Mouse (Mus musculus): Measurements from ENCODE around the gene Zic4. TPM values are rescaled to one million over a fixed set of nuclear protein-coding genes. Genes with fewer than 3 reads are reported as not detected.

Zic4 gene
- polyA plus RNA-seq, 1 experiment from 2014 or later = not detected

DNA sequence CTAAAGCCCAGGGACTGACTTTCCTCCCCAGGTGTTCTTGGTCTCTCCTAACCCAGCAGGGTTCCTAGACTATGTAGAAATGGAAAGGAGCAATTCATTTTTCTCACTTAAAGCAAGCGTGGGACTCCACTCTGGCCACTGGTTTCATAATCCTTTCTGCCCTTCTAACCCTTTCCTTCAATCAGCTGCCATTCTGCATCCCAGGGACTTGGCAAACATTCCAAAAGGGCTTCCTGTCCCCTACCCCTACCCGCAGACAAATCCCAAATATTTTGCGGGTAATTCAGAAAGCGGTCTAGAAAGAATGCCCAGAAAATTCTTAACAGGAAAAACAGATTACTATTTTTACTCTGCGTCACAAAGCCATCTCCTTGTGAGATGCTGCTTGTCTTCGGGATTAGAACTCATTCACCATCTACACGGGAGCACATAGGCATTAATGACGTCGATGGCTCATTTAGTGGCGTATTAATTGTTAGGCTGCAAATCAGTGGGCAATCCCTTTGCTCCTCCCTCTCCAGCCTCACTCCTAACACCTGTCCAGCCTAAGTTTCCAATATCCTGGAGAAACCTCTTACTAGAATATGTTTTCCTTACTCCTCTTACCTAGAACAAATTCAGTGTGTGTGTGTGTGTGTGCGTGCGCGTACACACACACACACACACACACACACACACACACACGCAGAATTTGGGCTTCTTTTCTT is 33.0 kb downstream of the Zic4 start:
- no peak for ATAC-seq
- H3K36me3 ChIP-seq (ENCODE audit: insufficient read depth, low read length) = no peaks in the 10 kb centered on the region
- H3K27me3 ChIP-seq (replicated peaks; ENCODE audit: insufficient read depth, low read length) = peaks cover 44% of the 10 kb centered on the region
- 14% methylated on average over 14 of the region's 14 CpGs for WGBS
- no peaks in the 10 kb centered on the region for H3K4me1 ChIP-seq (ENCODE audit: insufficient read depth, low read depth, low read length)
- no peak overlapping the region for H3K27ac ChIP-seq (ENCODE audit: low read length)
- H3K4me3 ChIP-seq (ENCODE audit: low read depth, low read length) = no peak overlapping the region
- H3K9ac ChIP-seq (replicated peaks; ENCODE audit: low read depth) = no peak overlapping the region
- no peak for DNase-seq (ENCODE audit: low spot score)
- TF ChIP-seq EP300 (IDR thresholded peaks at IDR 0.05) = no peak
- no peak for TF ChIP-seq CTCF (IDR thresholded peaks at IDR 0.05)
- no peak overlapping the region for H3K4me2 ChIP-seq (replicated peaks; ENCODE audit: low read depth, low read length)
- H3K9me3 ChIP-seq (ENCODE audit: low read length) = no peaks in the 10 kb centered on the region

DNA sequence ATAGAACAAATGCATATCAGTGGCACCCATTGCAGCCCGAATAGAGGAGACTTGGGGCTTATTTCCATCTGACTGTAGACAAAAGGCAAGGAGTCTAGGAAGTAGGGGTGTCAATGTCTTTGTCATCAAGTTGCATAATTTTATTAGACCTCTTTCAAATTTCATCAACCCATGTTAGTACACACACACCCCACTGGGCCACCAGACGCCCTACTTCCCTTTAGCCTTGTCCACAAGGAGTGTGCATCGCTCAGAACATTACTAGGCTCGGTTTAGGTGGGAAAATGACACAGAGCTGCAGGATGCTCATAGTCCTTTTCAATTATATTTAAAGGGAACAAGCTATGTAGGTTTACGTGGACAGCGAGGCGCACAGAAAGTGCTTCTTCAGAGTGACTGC is 37.8 kb downstream of the Zic4 start:
- no peaks in the 10 kb centered on the region for H3K9me3 ChIP-seq (ENCODE audit: low read length)
- H3K4me2 ChIP-seq (replicated peaks; ENCODE audit: low read depth, low read length) = no peak overlapping the region
- H3K4me3 ChIP-seq (ENCODE audit: low read depth, low read length) = no peak overlapping the region
- TF ChIP-seq CTCF (IDR thresholded peaks at IDR 0.05) (no peak), EP300 (IDR thresholded peaks at IDR 0.05) (no peak)
- WGBS = 22% methylated on average over 7 of the region's 7 CpGs
- H3K27ac ChIP-seq (ENCODE audit: low read length) = no peak overlapping the region
- no peaks in the 10 kb centered on the region for H3K36me3 ChIP-seq (ENCODE audit: insufficient read depth, low read length)
- DNase-seq (ENCODE audit: low spot score) (no peak), ATAC-seq (no peak)
- peaks cover 40% of the 10 kb centered on the region for H3K27me3 ChIP-seq (replicated peaks; ENCODE audit: insufficient read depth, low read length)
- H3K9ac ChIP-seq (replicated peaks; ENCODE audit: low read depth) = no peak overlapping the region
- no peaks in the 10 kb centered on the region for H3K4me1 ChIP-seq (ENCODE audit: insufficient read depth, low read depth, low read length)

DNA sequence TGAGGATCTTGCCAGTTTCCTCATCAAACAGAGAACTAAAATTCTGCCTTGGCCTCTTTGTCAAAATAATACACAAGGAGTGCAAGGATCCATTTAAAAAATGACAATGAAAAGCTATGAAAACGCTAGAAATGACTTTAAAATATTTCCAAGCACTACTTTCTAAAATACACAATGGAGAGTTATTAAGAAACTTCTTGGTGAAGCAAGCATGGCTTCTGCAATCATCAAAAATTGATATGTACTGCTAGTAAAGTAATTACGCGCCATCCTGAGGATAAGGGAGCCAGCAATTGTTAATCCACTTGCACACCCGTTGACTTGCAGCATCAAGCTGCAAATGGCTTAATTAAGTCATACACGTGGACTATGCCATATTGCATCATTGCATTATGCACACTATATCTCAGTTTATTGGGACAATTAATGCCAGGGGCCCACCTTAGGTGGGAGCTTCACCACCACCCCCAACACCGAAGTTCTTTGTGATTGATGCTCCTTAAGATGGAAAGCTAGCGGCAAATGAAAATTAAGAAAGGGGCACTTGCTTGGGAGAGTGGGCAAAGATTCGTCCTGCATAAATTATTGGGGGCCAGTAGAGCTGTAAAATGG is 38.4 kb downstream of the Zic4 start:
- H3K9ac ChIP-seq (replicated peaks; ENCODE audit: low read depth) = no peak overlapping the region
- H3K27ac ChIP-seq (ENCODE audit: low read length) = no peak overlapping the region
- H3K9me3 ChIP-seq (ENCODE audit: low read length) = no peaks in the 10 kb centered on the region
- H3K4me2 ChIP-seq (replicated peaks; ENCODE audit: low read depth, low read length) = no peak overlapping the region
- TF ChIP-seq EP300 (IDR thresholded peaks at IDR 0.05) (no peak), CTCF (IDR thresholded peaks at IDR 0.05) (no peak)
- DNase-seq (ENCODE audit: low spot score) = no peak
- no peak overlapping the region for H3K4me3 ChIP-seq (ENCODE audit: low read depth, low read length)
- peaks cover 41% of the 10 kb centered on the region for H3K27me3 ChIP-seq (replicated peaks; ENCODE audit: insufficient read depth, low read length)
- WGBS = 12% methylated on average over 8 of the region's 8 CpGs
- no peaks in the 10 kb centered on the region for H3K36me3 ChIP-seq (ENCODE audit: insufficient read depth, low read length)
- no peak for ATAC-seq
- no peaks in the 10 kb centered on the region for H3K4me1 ChIP-seq (ENCODE audit: insufficient read depth, low read depth, low read length)

DNA sequence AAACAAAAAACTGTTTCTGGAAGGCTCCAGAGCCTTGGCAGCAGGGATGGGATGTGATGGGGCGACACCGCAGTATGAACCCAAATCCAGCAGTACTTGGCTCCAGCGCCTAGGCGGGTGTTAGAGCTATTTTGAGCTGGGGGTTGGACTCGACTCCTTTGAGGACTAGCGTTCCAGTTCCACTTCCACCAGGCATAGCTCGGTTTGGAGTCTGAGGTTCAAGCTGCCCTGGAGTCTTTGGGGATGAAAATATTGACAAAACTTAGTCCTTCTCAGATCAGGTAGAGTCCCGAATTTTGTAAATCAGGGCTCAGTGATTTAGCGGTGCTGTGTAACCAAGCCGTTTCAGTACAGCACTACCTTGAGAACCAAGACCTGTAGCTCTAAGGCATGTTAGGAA is 39.3 kb downstream of the Zic4 start:
- Histone ChIP-seq H3K9me3 (ENCODE audit: low read length) (no peaks in the 10 kb centered on the region), H3K4me1 (ENCODE audit: insufficient read depth, low read depth, low read length) (no peaks in the 10 kb centered on the region), H3K27ac (ENCODE audit: low read length) (no peak overlapping the region), H3K9ac (replicated peaks; ENCODE audit: low read depth) (no peak overlapping the region), H3K4me2 (replicated peaks; ENCODE audit: low read depth, low read length) (no peak overlapping the region), H3K27me3 (replicated peaks; ENCODE audit: insufficient read depth, low read length) (peaks cover 43% of the 10 kb centered on the region), H3K36me3 (ENCODE audit: insufficient read depth, low read length) (no peaks in the 10 kb centered on the region), H3K4me3 (ENCODE audit: low read depth, low read length) (no peak overlapping the region)
- DNase-seq (ENCODE audit: low spot score) = no peak
- TF ChIP-seq EP300 (IDR thresholded peaks at IDR 0.05) (no peak), CTCF (IDR thresholded peaks at IDR 0.05) (no peak)
- WGBS = 2% methylated on average over 10 of the region's 10 CpGs
- no peak for ATAC-seq

DNA sequence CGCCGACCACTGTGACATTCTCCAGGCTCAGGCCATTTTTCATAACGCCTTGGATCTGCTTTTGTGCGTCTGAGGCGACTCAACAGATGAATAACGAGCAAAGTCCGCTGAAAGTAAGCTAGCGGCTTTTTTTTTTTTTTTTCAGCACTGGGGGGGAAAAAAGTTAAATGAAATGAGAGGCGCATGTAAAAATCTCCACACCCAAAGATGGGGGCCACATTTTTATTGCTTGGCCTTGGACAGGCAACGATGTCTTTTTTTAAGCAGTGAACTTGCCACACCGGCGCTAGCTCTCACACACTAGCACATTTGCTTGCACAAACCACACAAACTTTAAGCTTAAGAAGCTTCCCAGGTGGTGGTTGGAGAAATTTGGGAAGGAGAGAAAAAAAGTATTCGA is 42.0 kb downstream of the Zic4 start:
- 2% methylated on average over 13 of the region's 13 CpGs for WGBS
- no peaks in the 10 kb centered on the region for H3K9me3 ChIP-seq (ENCODE audit: low read length)
- ATAC-seq (no peak), DNase-seq (ENCODE audit: low spot score) (no peak)
- H3K27me3 ChIP-seq (replicated peaks; ENCODE audit: insufficient read depth, low read length) = peaks cover 48% of the 10 kb centered on the region
- H3K36me3 ChIP-seq (ENCODE audit: insufficient read depth, low read length) = no peaks in the 10 kb centered on the region
- H3K4me2 ChIP-seq (replicated peaks; ENCODE audit: low read depth, low read length) = no peak overlapping the region
- H3K4me1 ChIP-seq (ENCODE audit: insufficient read depth, low read depth, low read length) = no peaks in the 10 kb centered on the region
- TF ChIP-seq CTCF (IDR thresholded peaks at IDR 0.05) (no peak), EP300 (IDR thresholded peaks at IDR 0.05) (no peak)
- no peak overlapping the region for H3K9ac ChIP-seq (replicated peaks; ENCODE audit: low read depth)
- H3K4me3 ChIP-seq (ENCODE audit: low read depth, low read length) = no peak overlapping the region
- no peak overlapping the region for H3K27ac ChIP-seq (ENCODE audit: low read length)

DNA sequence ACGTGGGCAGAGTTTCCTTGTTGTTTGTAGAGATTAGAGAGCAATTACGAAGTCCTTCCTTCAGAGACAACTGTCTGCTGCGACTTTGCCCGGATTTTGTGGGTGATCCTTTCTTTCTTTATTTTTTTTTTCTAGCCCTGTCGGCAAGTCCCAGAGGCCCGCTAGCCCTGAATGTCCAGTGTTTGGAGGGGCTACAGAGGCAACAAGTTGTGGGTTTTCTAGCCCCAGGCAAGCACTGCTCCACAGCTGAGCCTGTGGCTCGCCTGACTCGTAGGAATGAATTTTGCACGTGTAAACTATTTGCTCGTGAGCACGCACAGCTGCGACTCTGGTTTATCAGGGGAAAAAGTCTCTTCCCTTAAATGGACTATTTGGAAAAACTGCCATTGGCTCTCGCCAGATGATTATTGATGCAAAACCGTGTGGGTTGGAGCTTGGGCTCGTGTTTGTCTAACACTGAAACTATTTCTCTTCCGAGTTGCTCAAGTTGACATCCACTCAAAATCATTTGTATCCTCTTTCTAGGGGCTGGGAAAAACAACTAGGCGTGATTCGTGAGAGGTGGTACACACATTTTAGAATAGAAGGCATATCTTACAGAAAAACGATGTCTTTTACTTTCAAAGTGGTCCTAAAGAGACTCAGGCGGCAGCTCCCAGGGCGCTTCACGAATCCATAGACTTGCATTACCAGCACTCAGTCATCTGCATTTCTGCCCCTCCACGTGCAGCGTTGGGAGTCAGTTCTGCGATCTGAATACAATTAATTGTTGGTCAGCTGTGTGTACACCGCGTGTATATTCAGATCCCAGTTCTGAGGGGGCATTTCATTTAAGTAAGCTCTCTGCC is 42.9 kb downstream of the Zic4 start:
- peaks cover 40% of the 10 kb centered on the region for H3K27me3 ChIP-seq (replicated peaks; ENCODE audit: insufficient read depth, low read length)
- TF ChIP-seq CTCF (IDR thresholded peaks at IDR 0.05) (no peak), EP300 (IDR thresholded peaks at IDR 0.05) (no peak)
- H3K4me3 ChIP-seq (ENCODE audit: low read depth, low read length) = no peak overlapping the region
- DNase-seq (ENCODE audit: low spot score) (no peak), ATAC-seq (no peak)
- no peak overlapping the region for H3K9ac ChIP-seq (replicated peaks; ENCODE audit: low read depth)
- 2% methylated on average over 27 of the region's 27 CpGs for WGBS
- no peaks in the 10 kb centered on the region for H3K36me3 ChIP-seq (ENCODE audit: insufficient read depth, low read length)
- no peaks in the 10 kb centered on the region for H3K9me3 ChIP-seq (ENCODE audit: low read length)
- no peaks in the 10 kb centered on the region for H3K4me1 ChIP-seq (ENCODE audit: insufficient read depth, low read depth, low read length)
- H3K27ac ChIP-seq (ENCODE audit: low read length) = no peak overlapping the region
- H3K4me2 ChIP-seq (replicated peaks; ENCODE audit: low read depth, low read length) = no peak overlapping the region
